Mouse (Mus musculus): ENCODE data around the gene Wnt2b.

DNA sequence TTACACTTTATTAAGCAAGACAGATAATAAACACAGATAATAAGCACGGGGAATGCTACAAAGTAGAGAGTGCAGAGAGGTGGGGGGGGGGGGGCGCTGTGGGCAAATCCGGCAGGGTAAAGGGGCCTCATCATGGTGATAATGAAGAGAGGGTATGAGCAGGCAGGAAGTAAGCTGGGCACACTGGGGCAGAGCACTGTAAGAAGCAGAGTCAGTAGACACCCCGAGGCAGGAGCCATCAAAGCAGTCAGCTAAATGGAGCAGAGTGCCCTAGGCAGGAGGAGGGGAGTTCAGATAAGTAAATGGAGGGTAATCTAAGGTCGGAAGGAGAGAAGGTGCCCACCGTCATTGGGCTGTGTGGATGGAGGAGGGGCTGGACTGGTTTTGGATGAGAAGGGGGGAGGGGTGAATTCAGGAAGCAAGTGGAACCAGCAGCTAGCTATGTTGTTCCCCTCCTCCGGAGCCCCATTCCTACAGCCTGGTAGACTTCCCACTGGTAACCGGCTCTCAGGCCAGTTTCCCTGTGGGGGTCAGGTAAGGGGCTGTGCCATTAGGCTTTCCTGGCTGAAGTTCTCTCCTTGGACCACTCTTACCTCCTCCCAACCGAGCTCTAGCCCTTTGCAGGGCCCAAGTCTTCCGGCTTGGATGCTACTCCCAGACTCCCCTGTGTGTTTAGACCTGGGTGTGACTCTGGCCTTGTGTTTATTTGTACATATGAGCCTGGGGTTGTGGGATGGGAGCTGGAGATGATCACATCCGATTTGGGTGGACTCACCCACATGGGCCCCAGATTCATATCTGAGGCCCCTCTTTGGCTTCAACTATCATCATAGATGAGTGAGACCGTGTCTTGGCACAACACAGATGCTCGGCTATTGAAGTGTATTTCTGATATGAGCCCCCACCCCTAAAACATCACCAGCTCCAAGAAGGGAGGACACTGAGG is 1.9 kb upstream of the Wnt2b start:
- no peak for TF ChIP-seq POLR2A (IDR thresholded peaks at IDR 0.05; ENCODE audit: low read depth, low read length)
- no peak for TF ChIP-seq CTCF (IDR thresholded peaks at IDR 0.05; ENCODE audit: extremely low read depth, insufficient read depth, insufficient read length, insufficient replicate concordance)
